Mouse (Mus musculus): ENCODE measurements around the gene Flvcr2.

Flvcr2 gene

GRCm38 (mm10) chr12:85736203-85736602, 10.1 kb upstream of the Flvcr2 start:
- peak; percentile 22 to 38 for DNase-seq

- DNase-seq, result no peak
Observed at GRCm38 (mm10) chr12:85736960-85737359, 9.4 kb upstream of the Flvcr2 start.

- no peak for DNase-seq
Observed at GRCm38 (mm10) chr12:85746696-85747219, 419 bp downstream of the Flvcr2 start.

- no peak for DNase-seq
Observed at GRCm38 (mm10) chr12:85747343-85747742, 1.0 kb downstream of the Flvcr2 start.

GRCm38 (mm10) chr12:85749861-85750260, 3.5 kb downstream of the Flvcr2 start:
- no peak for DNase-seq

GRCm38 (mm10) chr12:85752116-85752515, 5.8 kb downstream of the Flvcr2 start:
- DNase-seq, result no peak

GRCm38 (mm10) chr12:85753223-85753622, 6.9 kb downstream of the Flvcr2 start:
- DNase-seq, result no peak

GRCm38 (mm10) chr12:85754611-85755265, 8.4 kb downstream of the Flvcr2 start:
- no peak for DNase-seq

GRCm38 (mm10) chr12:85756455-85756854, 10.1 kb downstream of the Flvcr2 start:
- DNase-seq, result no peak

GRCm38 (mm10) chr12:85757074-85757473, 10.7 kb downstream of the Flvcr2 start:
- DNase-seq, result no peak

GRCm38 (mm10) chr12:85758741-85759140, 12.4 kb downstream of the Flvcr2 start:
- no peak for DNase-seq

- DNase-seq, result peak; percentile 30 to 44
Observed at GRCm38 (mm10) chr12:85761471-85761870, 15.1 kb downstream of the Flvcr2 start.

- peak; percentile 35 to 50 for DNase-seq
Observed at GRCm38 (mm10) chr12:85764686-85765085, 18.3 kb downstream of the Flvcr2 start.

- DNase-seq, result no peak
Observed at GRCm38 (mm10) chr12:85766287-85766686, 19.9 kb downstream of the Flvcr2 start.

GRCm38 (mm10) chr12:85767750-85768149, 21.4 kb downstream of the Flvcr2 start:
- peak in 1 of 2 experiments; percentile 24 for DNase-seq

GRCm38 (mm10) chr12:85771356-85771755, 25.0 kb downstream of the Flvcr2 start:
- DNase-seq, result peak; percentile 29 to 31

- DNase-seq, result no peak
Observed at GRCm38 (mm10) chr12:85778962-85779361, 32.6 kb downstream of the Flvcr2 start.

- no peak for DNase-seq
Observed at GRCm38 (mm10) chr12:85779707-85780106, 33.4 kb downstream of the Flvcr2 start.

- no peak for DNase-seq
Observed at GRCm38 (mm10) chr12:85781606-85782005, 35.3 kb downstream of the Flvcr2 start.

- DNase-seq, result no peak
Observed at GRCm38 (mm10) chr12:85784916-85785815, 38.8 kb downstream of the Flvcr2 start.

GRCm38 (mm10) chr12:85792158-85792557, 45.8 kb downstream of the Flvcr2 start:
- peak in 1 of 2 experiments; percentile 21 for DNase-seq

GRCm38 (mm10) chr12:85792821-85793346, 46.5 kb downstream of the Flvcr2 start:
- peak; percentile 62 to 69 for DNase-seq

- DNase-seq, result no peak
Observed at GRCm38 (mm10) chr12:85794094-85794493, 47.8 kb downstream of the Flvcr2 start.
